Mouse (Mus musculus) forebrain, embryonic 12.5 days (tissue): Measurements from ENCODE around the gene Mrps23. TPM values are rescaled to one million over a fixed set of nuclear protein-coding genes. Genes with fewer than 3 reads are reported as not detected.

Source experiments
- ATAC-seq: fragments of 200-750 bp; cut with Nextera tagmentation; 2 replicates; pipeline ENCODE4 v1.8.0; 2017; ENCODE audit warnings: moderate TSS enrichment; ENCODE audit not compliant: low FRiP score
- H3K27ac ChIP-seq: fragments of 300-500 bp; sonication (generic); 2 replicates; pipeline ENCODE4 v1.5.1; 2016; ENCODE audit warnings: mild to moderate bottlenecking
- H3K27me3 ChIP-seq: fragments of 300-500 bp; sonication (generic); 2 replicates; pipeline ENCODE4 v1.6.1; 2016; ENCODE audit warnings: mild to moderate bottlenecking
- H3K36me3 ChIP-seq: fragments of 300-500 bp; sonication (generic); replicated peaks from 2 replicates; pipeline ENCODE4 v1.6.1; 2016; ENCODE audit warnings: mild to moderate bottlenecking
- H3K4me1 ChIP-seq: fragments of 300-500 bp; sonication (generic); 2 replicates; pipeline ENCODE4 v1.6.1; 2016
- H3K4me2 ChIP-seq: fragments of 300-500 bp; sonication (generic); 2 replicates; pipeline ENCODE4 v1.6.1; 2016; ENCODE audit warnings: mild to moderate bottlenecking, moderate library complexity
- H3K4me3 ChIP-seq: fragments of 300-500 bp; sonication (generic); replicated peaks from 2 replicates; pipeline ENCODE4 v1.5.1; 2016; ENCODE audit warnings: mild to moderate bottlenecking
- H3K9ac ChIP-seq: fragments of 300-500 bp; sonication (generic); 2 replicates; pipeline ENCODE4 v1.6.1; 2016; ENCODE audit warnings: mild to moderate bottlenecking
- H3K9me3 ChIP-seq: fragments of 300-500 bp; sonication (generic); 2 replicates; pipeline ENCODE4 v1.6.1; 2016
- WGBS: fragments of 180-500 bp; shearing (Covaris S2); methylation state at CpG from one replicate; pipeline ENCODE4 v1.1.7; 2016; 5-methylcytosine and 5-hydroxymethylcytosine counted together
- polyA plus RNA-seq: library from polyadenylated mRNA; unstranded; fragments of >200 nt; fragmentation: Nextera tagmentation; extraction: Ambion mirVana; gene quantifications from 2 replicates; pipeline ENCODE4 v1.2.1, GENCODE M21; 2016

Gene Mrps23
- polyA plus RNA-seq, 1 experiment from 2014 or later: 67.5 TPM

DNA sequence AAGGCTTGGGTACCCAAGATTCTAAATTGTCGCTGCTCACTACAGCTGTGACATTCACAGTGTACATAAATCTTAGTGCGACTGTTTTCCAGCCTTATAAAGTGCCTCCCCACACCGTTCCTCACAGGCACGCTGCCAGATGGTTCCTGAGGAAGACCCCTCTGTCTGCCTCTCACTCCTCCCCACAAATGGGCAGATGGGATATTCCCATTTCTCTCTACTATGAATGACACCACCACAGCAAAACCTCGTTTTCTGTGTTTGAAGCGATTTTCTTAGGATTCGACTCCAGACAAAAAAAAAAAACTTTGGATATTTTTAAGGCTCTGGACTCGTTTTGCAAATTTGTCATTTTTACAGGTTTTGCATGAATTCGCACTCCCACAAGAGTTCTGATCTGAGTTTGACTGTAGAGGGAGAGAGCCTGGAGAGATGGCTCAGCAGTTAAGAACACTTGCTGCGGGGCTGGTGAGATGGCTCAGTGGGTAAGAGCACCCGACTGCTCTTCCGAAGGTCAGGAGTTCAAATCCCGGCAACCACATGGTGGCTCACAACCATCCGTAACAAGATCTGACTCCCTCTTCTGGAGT, 41.5 kb downstream of the Mrps23 start:
- 86% methylated on average over 14 of the region's 14 CpGs for WGBS
- Histone ChIP-seq H3K27me3 (peaks cover 32% of the 10 kb centered on the region), H3K4me1 (peaks cover 33% of the 10 kb centered on the region), H3K4me2 (no peak overlapping the region), H3K27ac (no peak overlapping the region), H3K4me3 (no peak overlapping the region), H3K9ac (no peak overlapping the region), H3K36me3 (no peaks in the 10 kb centered on the region), H3K9me3 (no peaks in the 10 kb centered on the region)
- ATAC-seq: no peak

DNA sequence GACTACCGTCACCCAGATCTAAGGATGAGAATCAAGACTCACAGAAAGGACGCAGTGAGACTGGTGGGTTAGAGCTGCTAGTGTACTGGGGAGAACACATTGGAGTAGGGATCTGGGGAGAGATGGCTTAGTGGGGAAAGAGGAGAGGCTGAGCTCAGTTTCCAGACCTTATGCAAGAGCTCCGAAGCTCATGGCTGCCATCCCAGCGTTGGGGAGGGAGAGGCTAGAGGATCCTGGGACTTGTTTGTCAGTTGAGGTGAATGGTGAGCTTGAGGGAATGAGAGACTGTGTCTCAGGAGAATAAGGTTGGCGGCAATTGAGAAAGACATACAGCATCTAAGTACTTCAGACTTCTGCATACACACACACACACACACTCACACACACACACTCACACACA, 44.4 kb downstream of the Mrps23 start:
- 59% methylated on average over 5 of the region's 5 CpGs for WGBS
- Histone ChIP-seq H3K9ac (no peak overlapping the region), H3K9me3 (no peaks in the 10 kb centered on the region), H3K27ac (no peak overlapping the region), H3K4me2 (no peak overlapping the region), H3K4me3 (no peak overlapping the region), H3K27me3 (peaks cover 41% of the 10 kb centered on the region), H3K36me3 (no peaks in the 10 kb centered on the region), H3K4me1 (peaks cover 32% of the 10 kb centered on the region)
- ATAC-seq: no peak

GRCm38 (mm10) chr11:88250568-88250967, 46.4 kb downstream of the Mrps23 start:
- Histone ChIP-seq H3K27ac (no peak overlapping the region), H3K4me2 (no peak overlapping the region), H3K9ac (no peak overlapping the region), H3K4me1 (peaks cover 40% of the 10 kb centered on the region), H3K36me3 (no peaks in the 10 kb centered on the region), H3K9me3 (no peaks in the 10 kb centered on the region), H3K27me3 (peaks cover 32% of the 10 kb centered on the region), H3K4me3 (no peak overlapping the region)
- 93% methylated on average over 3 of the region's 3 CpGs for WGBS
- no peak for ATAC-seq

DNA sequence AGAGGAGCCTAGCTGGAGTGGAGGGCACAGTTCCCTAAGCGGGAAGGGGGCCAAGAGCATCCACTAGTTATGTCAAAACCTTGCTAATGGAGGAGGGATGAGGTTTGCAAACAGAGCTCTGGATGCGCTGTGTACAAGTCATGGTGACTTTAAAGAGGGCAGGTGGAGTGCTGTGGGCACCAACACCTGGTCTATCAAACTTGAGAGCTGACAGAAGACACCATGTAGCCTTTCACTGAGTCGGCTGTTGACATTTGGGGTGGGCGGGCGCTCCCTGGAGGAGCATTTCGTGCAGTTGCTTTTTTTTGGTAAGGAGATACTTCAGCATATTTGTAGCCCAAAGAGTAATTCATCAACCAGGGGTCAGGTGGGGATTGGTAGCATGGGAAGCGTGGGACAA, 47.1 kb downstream of the Mrps23 start:
- H3K36me3 ChIP-seq: no peaks in the 10 kb centered on the region
- no peak overlapping the region for H3K9ac ChIP-seq
- peaks cover 40% of the 10 kb centered on the region for H3K4me1 ChIP-seq
- H3K4me2 ChIP-seq: no peak overlapping the region
- H3K27ac ChIP-seq: no peak overlapping the region
- H3K4me3 ChIP-seq: no peak overlapping the region
- ATAC-seq: no peak
- no peaks in the 10 kb centered on the region for H3K9me3 ChIP-seq
- peaks cover 32% of the 10 kb centered on the region for H3K27me3 ChIP-seq
- WGBS: 81% methylated on average over 7 of the region's 7 CpGs

- no peak overlapping the region for H3K4me3 ChIP-seq
- peak overlapping the region; percentile 77 for H3K27ac ChIP-seq
- no peaks in the 10 kb centered on the region for H3K9me3 ChIP-seq
- H3K4me2 ChIP-seq: peak overlapping the region; percentile 33
- peak; percentile 91 for ATAC-seq
- peaks cover 32% of the 10 kb centered on the region for H3K27me3 ChIP-seq
- H3K36me3 ChIP-seq: no peaks in the 10 kb centered on the region
- no peak overlapping the region for H3K9ac ChIP-seq
- WGBS: 13% methylated on average over 22 of the region's 22 CpGs
- peaks cover 40% of the 10 kb centered on the region for H3K4me1 ChIP-seq
These were observed 48.0 kb downstream of the Mrps23 start for GRCm38 (mm10) chr11:88251972-88252766.

DNA sequence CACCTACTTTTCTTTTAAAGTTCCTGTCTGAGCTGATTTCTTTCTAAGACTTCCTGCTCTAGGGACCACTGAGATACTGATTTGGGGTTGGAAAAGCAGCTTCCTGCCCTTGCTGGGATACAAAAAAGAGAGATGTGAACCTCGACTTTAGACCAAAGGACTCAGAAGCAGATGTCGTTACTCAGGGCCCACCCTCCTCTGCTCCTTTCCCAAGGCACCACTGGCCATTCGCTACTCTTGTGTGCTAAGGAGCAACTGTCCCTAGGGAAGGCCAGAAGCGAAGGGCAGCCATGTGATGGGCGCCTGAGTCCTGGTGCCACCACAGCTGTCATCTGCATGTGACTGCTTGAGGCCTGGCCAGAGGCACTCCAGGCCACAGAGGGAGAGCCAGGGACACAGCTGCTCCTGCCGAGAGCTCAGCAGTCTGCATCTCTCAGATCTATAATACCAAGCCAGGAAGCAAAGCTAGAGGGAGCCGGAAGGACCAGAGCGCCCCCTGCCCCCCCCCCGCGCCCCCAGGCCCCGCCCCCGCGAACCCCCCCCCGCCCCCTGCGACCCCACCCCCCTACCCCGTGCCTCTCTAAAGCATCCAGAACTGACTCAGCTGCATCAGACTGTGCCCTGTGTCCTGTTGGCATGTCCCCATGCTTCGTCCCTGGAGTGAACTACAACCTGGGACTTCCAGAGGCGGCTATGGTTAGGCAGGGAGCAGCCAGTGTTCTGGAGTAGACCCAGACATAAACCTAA, 48.8 kb downstream of the Mrps23 start:
- ATAC-seq: peak; percentile 51
- peaks cover 32% of the 10 kb centered on the region for H3K27me3 ChIP-seq
- H3K4me1 ChIP-seq: peaks cover 40% of the 10 kb centered on the region
- H3K4me2 ChIP-seq: no peak overlapping the region
- 20% methylated on average over 17 of the region's 18 CpGs for WGBS
- H3K9me3 ChIP-seq: no peaks in the 10 kb centered on the region
- peak overlapping the region; percentile 17 for H3K9ac ChIP-seq
- no peak overlapping the region for H3K4me3 ChIP-seq
- H3K27ac ChIP-seq: peak overlapping the region; percentile 77
- no peaks in the 10 kb centered on the region for H3K36me3 ChIP-seq

DNA sequence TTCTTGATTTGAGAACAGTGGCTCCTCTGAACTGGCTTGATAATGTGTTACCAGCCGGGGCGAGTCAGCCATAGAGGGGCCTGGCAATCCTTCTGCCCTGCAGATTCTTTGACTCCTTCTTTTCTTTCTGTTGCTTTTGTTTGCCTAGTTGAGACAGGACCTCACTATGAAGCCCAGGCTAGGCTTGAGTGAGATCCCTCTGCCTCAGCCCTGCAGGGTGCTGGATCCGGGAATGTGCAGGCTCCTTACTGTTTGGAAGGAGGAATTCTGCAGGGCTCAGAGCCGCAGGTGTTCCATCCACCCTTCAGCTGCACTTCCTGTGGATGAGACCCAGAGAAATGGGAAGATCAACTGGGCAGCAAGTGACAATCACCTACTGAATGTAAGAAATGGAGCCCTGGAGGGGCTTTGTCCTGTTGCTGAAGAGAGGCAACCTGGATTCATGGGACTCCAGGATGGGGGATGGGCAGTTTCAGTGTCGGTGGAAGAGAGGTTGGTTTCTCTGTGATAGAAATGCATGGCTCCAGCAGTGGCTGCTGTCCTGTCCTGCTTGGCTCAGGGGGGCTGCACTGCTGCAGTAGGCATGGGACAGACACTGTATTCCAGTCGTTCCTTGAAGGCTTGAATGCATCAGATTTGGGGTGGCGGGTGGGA, 49.5 kb downstream of the Mrps23 start:
- H3K27me3 ChIP-seq: peaks cover 28% of the 10 kb centered on the region
- ATAC-seq: no peak
- peak overlapping the region; percentile 17; the same call in 1 of the 2 replicates for H3K9ac ChIP-seq
- no peaks in the 10 kb centered on the region for H3K36me3 ChIP-seq
- peaks cover 33% of the 10 kb centered on the region for H3K4me1 ChIP-seq
- no peak overlapping the region for H3K4me3 ChIP-seq
- H3K9me3 ChIP-seq: no peaks in the 10 kb centered on the region
- no peak overlapping the region for H3K4me2 ChIP-seq
- WGBS: 21% methylated on average over 7 of the region's 7 CpGs
- H3K27ac ChIP-seq: peak overlapping the region; percentile 77

GRCm38 (mm10) chr11:88257700-88258099, 53.5 kb downstream of the Mrps23 start:
- Histone ChIP-seq H3K9ac (no peak overlapping the region), H3K27ac (no peak overlapping the region), H3K4me1 (peaks cover 24% of the 10 kb centered on the region), H3K4me2 (no peak overlapping the region), H3K9me3 (peaks cover 6% of the 10 kb centered on the region; the same call in 1 of the 2 replicates), H3K27me3 (peaks cover 9% of the 10 kb centered on the region; the same call in 1 of the 2 replicates), H3K4me3 (no peak overlapping the region), H3K36me3 (no peaks in the 10 kb centered on the region; the same call in 1 of the 2 replicates)
- no peak for ATAC-seq
- 83% methylated on average over 4 of the region's 4 CpGs for WGBS

GRCm38 (mm10) chr11:88258212-88258611, 54.0 kb downstream of the Mrps23 start:
- H3K27ac ChIP-seq: no peak overlapping the region
- no peak overlapping the region for H3K4me3 ChIP-seq
- H3K9me3 ChIP-seq: peaks cover 6% of the 10 kb centered on the region; the same call in 1 of the 2 replicates
- no peak overlapping the region for H3K4me2 ChIP-seq
- peaks cover 19% of the 10 kb centered on the region for H3K4me1 ChIP-seq
- peaks cover 9% of the 10 kb centered on the region; the same call in 1 of the 2 replicates for H3K27me3 ChIP-seq
- WGBS: 83% methylated on average over 4 of the region's 4 CpGs
- no peaks in the 10 kb centered on the region; the same call in 1 of the 2 replicates for H3K36me3 ChIP-seq
- ATAC-seq: no peak
- no peak overlapping the region for H3K9ac ChIP-seq

- peaks cover 10% of the 10 kb centered on the region; the same call in 1 of the 2 replicates for H3K4me1 ChIP-seq
- 61% methylated on average over 7 of the region's 7 CpGs for WGBS
- no peaks in the 10 kb centered on the region; the same call in 1 of the 2 replicates for H3K36me3 ChIP-seq
- no peak overlapping the region for H3K27ac ChIP-seq
- no peak overlapping the region for H3K4me2 ChIP-seq
- H3K27me3 ChIP-seq: peaks cover 9% of the 10 kb centered on the region; the same call in 1 of the 2 replicates
- no peak overlapping the region for H3K4me3 ChIP-seq
- no peak overlapping the region for H3K9ac ChIP-seq
- H3K9me3 ChIP-seq: peaks cover 6% of the 10 kb centered on the region; the same call in 1 of the 2 replicates
- no peak for ATAC-seq
These were observed 56.3 kb downstream of the Mrps23 start for GRCm38 (mm10) chr11:88260463-88260862.
